Mouse (Mus musculus): ENCODE data around the gene Pramel6.
"Not testable (repeated sequence)": the region's sequence is repeated elsewhere in the genome, so short reads cannot be mapped to it uniquely, and the experiment has no call there.

Pramel6 gene

GRCm38 (mm10) chr2:87506265-87506664 lies at the start of gene Pramel6:
TSS of gene Pramel6 (plus strand) at chr2:87506565.
- DNase-seq (ENCODE audit: low read depth, low spot score), result no peak

DNA sequence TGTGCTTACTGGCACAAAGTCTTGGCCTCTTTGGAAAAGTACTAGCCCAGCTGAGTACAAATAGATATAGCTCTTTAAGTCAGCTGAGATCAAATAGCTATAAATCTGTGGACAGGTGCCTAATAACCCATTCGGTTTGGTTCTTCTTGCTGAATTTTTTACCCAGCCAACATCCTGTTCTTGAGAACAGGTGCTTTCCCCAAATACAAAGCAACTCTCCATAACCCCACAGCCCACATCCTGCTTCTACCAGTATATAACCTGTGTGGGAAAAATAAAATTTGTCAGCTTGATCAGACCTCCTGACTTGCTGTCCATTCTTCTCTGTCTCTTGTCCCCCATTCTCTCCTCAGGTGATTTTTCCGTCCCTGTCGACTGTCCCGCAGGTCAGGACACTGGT lies 44.6 kb upstream of the Pramel6 start:
- no peak for DNase-seq (ENCODE audit: low read depth, low spot score)

DNA sequence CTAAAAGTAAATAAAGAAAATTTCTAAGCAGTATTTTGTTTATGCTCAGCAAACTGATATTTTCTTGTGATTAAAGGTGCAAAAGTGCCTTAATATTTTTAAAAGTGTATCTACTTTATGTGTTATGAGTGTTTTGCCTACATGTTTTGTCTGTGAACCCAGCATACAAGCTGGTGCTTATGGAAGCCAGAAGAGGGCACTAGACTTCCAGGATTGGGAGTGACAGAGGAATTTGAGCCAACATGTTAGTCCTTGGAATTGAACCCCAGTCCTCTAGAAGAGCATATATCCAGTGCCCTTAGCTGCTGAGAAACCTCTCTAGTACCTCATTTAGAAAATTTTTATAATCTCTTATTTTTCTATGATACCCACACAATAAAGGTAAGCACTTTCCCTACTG lies 26.2 kb upstream of the Pramel6 start:
- DNase-seq (ENCODE audit: low read depth, low spot score), result peak; percentile 92

DNA sequence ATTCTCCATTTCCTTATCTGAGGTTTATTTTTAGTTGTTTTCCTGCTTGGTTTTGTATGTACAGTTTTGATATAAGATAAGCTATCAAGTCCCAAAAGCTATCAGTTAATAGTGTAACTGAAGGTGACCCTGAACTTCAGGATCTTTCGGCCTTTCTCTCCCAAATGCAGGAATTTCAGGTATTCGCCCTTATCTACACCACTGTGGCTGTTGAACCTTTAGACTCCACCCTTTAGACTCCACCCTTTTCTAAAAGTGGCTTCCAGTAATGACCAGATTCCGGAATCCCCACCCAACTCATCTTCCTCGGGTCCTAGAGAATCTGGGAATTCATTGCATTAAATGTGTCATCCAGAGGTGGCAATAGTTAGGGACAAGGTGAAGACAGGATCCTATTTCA lies 25.2 kb upstream of the Pramel6 start:
- peak; percentile 94 for DNase-seq (ENCODE audit: low read depth, low spot score)

GRCm38 (mm10) chr2:87482276-87482675 lies 24.1 kb upstream of the Pramel6 start:
- peak; percentile 80 for DNase-seq (ENCODE audit: low read depth, low spot score)

DNA sequence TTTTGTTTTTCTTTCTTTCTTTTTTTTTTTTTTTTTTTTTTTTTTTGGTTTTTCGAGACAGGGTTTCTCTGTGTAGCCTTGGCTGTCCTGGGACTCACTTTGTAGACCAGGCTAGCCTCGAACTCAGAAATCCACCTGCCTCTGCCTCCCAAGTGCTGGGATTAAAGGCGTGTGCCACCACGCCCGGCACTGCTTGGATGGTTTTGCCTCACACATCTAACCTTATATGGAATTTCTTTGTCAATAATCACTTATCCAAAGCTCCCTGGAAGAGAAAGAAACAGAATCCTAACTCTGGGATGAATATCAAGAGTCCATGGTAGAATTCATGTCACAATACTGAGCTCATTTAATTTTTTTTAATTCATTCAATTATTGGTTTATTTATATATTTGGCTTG lies 9.4 kb upstream of the Pramel6 start, which contains the start of gene Pramel7:
Pramel7 (minus strand) TSS at position 101 of the 400 bp plus-strand sequence.
- DNase-seq (ENCODE audit: low read depth, low spot score), result not testable (repeated sequence)

DNA sequence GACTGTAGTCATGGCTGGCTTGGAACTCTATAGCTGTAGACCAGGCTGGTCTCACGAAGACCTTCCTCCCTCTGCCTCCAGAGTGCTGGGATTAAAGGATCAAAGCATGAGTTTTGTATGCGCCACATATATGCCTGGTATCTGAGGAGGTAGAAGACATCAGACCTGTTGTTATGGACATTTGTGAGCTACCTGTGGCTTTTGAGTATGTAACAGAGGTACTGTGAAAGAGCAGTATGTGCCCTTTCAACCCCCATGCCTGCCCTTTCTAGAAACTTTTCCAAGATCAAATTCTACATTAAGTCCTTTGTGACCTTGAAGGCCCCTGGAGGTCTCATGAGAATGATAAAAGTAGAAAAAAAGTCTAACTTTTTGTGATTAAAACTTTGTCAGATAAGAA lies 8.7 kb downstream of the Pramel6 start:
- DNase-seq (ENCODE audit: low read depth, low spot score), result peak; percentile 61

- DNase-seq (ENCODE audit: low read depth, low spot score), result peak; percentile 90
These were observed 9.2 kb downstream of the Pramel6 start for GRCm38 (mm10) chr2:87515457-87516060.

GRCm38 (mm10) chr2:87516581-87516980 lies 10.2 kb downstream of the Pramel6 start:
- peak; percentile 75 for DNase-seq (ENCODE audit: low read depth, low spot score)

GRCm38 (mm10) chr2:87520651-87521050 lies 14.3 kb downstream of the Pramel6 start:
- no peak for DNase-seq (ENCODE audit: low read depth, low spot score)

- peak; percentile 41 for DNase-seq (ENCODE audit: low read depth, low spot score)
These were observed 19.7 kb downstream of the Pramel6 start for GRCm38 (mm10) chr2:87525899-87526616.

- DNase-seq (ENCODE audit: low read depth, low spot score), result no peak
These were observed 25.1 kb downstream of the Pramel6 start, which contains the start of gene Olfr153 for GRCm38 (mm10) chr2:87531496-87531895. TSS of gene Olfr153 (plus strand) at chr2:87531796.

GRCm38 (mm10) chr2:87534826-87535225 lies 28.5 kb downstream of the Pramel6 start:
- DNase-seq (ENCODE audit: low read depth, low spot score), result peak; percentile 86

DNA sequence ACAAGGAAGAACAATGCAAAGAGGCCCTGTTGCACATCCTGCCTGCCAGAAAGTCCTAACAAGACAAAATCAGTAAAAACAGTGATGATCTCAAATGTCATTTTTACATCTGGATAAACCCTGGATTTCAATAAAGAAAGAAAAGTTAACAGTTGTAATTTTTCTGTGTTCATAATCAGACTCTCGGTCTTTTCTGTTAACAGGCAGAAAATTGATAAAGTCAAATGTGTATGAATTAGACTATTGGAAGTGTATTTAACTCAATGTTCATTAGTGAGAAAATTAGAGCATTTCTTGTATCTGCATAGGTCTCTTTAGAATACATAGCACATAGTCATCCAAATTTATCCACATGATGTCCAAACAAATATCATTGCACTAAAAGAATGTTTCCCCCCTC lies 39.1 kb downstream of the Pramel6 start, which contains the start of gene Olfr1128:
Olfr1128 (minus strand) TSS at position 101 of the 400 bp plus-strand sequence.
- DNase-seq (ENCODE audit: low read depth, low spot score), result no peak

Measured in ES-CJ7 (cell line).